Mouse (Mus musculus): ENCODE results near the gene Spata31d1a.

The Spata31d1a gene

DNA sequence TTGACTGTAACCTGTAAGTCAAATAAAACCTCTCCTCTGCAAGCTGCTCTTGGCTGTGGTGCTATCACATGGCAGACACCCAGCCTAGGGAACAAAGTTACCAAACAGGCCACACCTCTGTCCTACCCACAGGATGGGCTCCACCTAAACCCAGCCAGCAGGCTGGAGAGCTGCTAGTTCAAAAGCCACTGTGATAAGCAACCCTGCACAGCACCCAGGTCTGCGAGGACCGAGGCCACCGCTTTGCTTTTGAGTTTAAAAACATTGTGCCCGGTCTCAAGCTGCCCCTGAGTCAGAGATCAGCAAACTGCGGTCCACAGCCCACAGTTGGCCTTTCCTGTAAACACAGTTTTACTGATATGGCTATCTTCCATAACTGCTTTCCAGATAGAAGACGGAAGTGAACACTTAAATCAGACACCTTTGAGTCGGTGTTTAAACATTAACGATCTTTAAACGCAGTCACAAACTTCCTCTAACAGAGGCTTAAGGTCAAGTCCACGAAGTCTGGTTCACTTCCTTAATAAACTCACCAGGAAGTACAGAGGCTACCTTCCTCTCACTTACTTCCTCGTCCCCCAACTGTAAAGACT lies 41.5 kb downstream of the Spata31d1a start:
- no peak for DNase-seq (ENCODE audit: low spot score in 2 of 2)

DNA sequence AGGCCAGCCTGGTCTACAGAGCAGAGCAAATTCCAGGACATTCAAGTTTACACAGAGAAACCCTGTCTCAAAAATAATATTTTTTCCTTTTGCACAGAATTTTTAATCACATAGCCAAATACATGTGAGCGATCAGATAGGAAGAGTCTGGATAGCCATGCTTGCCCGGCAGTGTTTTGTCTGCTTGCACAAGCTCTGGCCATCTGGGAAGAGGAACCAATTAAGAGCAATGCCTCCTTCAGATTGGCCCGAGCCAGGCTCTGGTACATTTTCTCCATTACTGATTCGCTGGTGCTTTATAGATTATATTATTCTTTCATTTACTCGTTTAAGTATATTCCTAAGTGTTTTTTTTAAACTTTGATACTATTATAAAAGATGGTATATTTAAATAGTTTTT lies 42.4 kb downstream of the Spata31d1a start:
- DNase-seq (ENCODE audit: low spot score in 2 of 2), result no peak

DNA sequence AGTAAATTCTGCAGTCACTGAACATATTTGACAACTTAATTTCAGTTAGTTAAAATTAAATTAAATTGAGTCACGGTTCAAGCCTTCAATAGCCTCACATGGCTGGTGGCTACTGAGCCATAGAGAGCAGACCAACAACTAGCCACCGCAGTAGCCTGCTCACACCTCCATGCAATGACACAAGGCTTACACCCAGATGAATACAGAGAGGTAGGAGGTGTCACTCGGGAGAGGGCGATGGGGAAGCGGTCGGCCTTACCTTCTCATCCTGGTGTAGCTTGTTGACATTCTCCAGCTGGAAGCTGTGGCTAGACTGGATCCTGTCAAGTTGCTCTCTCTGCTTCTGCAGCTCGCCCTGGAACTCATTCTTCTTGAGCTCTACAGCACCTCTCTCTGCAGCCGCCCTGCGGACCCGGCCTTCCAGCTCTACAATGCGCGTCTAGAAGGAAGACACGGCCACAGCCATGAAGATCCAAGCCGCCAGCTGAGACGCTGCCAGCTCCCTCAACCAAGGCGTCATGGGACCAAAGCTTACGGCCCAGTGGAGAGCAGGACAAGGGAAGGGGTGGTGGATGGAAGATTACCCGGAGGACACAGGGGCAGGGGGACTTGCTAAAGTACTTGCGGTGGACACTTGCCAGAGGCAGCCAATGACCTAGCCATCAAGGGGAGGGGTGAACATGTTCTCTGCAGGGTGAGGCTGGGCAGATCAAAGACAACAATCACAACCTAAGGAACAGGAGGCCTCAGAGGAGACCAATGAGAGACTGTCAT lies 46.0 kb downstream of the Spata31d1a start:
- DNase-seq (ENCODE audit: low spot score in 2 of 2), result no peak

DNA sequence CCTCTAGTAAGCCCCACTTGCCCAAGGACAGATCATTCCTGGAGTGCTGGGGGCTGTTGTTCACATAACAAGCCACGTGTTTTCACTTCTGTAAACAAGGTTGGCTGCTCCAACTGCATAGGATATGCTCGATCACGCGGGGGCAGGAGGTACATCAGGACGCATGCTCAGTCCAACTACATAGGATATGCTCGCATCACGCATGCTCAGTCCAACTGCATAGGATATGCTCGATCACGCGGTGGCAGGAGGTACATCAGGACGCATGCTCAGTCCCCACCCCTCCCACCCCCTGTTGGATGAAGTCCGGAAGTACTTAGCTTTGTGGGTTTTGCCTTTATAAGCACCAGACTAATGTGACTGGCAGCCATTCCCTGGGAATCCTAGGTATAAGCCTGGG lies 48.2 kb downstream of the Spata31d1a start:
- DNase-seq (ENCODE audit: low spot score in 2 of 2), result no peak

DNA sequence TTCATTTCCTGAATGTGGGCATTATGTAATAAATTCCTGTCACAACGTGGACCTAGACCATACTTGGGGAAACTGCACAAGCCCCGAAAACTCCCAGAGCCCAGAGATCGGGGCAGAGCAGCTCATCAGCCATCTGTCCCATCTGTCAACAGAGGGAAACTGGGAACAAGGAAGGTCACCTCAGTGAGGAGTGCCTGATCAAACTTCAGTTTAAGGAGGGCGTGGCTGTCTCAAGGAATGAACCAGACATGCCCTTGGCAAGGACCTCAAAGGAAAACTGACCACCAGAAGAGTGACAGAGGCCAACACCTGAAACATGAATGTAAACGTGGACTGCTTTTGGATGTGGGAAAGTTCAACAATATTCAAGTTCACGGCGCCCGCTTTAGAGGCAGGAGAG lies 48.7 kb downstream of the Spata31d1a start:
- DNase-seq (ENCODE audit: low spot score in 2 of 2), result no peak

DNA sequence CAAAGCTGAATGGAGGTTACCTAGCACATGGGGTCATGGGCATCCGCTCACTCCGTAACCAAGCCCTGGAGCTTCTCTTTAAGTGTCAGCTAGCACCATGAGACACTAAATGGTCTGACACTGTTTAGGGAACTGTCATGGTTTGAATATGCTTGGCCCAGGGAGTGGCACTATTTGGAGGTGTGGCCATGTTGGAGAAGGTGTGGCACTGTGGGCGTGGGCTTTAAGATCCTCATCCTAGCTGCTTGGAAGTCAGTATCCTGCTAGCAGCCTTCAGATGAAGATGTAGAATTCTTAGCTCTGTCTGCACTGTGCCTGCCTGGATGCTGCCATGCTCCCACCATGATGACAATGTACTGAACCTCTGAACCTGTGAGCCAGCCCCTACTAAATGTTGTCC lies 49.8 kb downstream of the Spata31d1a start:
- DNase-seq (ENCODE audit: low spot score in 2 of 2), result no peak

DNA sequence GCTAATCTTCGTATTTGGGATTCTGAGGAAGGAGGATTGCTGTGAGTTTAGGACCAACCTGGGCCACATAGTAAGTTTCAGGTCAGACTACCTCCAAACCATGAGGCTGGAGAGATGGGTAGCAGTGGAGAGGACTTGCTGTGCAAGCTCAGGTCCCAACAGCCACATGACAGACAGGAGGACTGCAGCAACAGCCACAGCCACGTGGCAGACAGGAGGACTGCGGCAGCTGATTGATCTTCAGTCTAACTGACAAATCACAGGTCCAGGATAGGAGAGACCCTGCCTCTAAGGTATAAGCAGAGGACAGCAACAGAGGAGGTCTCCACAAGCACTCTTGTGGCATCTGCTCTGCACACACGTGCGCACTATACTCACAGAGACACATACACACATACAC lies 52.3 kb downstream of the Spata31d1a start:
- no peak for DNase-seq (ENCODE audit: low spot score in 2 of 2)

DNA sequence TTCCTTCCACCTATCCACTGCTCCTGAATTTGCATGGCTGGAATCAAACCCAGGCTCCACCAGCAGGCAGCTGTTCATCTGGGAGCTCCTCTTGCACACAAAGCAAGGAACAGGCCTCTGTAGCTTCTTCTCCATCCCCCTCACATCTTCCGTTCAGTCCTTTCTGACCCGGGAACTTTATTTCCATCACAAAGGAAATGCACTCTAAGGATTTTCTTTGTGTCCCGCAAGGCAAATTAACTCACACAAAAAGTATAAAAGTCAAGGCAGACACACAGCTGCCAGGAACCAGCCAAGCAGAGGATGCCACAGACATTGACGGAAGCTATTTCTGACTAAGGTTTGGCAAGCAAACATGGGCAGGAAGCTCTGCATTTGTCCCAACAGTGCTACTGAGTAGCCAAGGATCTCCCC lies 53.1 kb downstream of the Spata31d1a start:
- DNase-seq (ENCODE audit: low spot score in 2 of 2), result no peak

DNA sequence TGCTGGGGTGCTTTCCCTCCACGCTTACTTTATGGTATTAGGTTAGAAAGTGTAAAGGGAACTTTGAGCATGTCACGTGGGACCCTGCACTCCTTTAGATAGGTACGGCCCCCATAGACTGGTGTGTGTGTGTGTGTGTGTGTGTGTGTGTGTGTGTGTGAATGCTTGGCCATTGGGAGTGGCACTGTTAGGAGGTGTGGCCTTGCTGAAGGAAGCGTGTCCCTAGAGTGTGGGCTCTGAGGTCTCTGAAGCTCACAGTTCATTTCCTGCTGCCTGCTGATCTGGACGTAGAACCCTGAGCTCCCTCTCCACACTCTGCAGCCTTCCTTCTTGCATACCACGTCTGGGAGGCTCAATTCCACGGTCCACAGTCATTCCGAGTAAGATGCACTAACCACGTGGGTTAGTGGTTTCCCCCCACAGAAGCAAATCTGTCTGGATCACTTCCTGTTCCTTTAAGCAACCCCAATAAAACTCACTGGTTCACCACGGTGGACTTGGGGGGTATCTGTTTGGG lies 53.8 kb downstream of the Spata31d1a start:
- DNase-seq (ENCODE audit: low spot score in 2 of 2), result peak; percentile 39

DNA sequence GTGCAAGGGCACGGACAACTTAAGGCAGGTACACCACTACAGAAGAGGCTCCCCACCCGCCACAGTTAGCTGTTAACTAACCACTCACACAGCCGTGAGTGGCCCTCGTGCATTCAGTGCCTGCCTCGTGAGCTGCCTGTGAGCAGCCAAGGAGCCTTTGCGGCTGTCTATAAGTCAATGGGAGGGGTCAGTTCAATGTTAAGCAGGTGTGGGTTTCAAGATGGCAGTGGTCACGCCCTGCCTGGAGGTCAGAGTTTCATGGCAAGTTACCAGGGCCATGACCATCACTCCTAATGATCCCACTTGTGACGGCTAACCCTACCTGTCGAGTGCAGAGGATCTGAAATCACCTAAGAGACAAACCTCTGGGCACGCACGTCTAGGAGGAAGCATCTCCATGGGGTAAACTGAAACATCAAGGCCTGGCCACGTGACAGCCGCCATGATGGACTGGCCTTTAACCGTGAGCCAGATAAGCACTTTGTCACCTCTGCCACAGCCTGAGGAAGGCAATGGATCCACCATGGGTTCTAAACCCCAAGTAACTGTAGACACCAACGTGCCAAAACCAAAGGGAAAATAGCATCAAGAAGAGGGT lies 54.3 kb downstream of the Spata31d1a start:
- no peak for DNase-seq (ENCODE audit: low spot score in 2 of 2)

DNA sequence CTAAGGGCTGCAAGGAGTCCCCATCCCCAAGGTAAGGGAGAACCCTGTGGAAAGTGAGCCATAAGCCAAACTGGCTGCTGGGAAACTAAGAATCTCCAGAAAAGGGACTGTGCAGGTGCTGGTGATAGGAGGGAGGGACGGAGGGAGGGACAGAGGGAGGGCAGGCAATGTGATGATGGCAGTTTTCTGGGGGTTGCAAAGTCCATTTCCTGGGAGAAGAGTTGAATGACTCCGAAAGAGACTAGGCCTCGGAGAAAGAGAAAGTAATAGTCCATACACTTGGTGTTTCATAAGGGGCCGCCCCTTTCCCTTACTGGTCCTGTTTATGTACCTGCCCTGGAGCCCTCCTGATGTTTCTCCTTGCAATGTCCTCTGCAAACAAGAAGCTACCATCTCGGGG lies 55.7 kb downstream of the Spata31d1a start:
- DNase-seq (ENCODE audit: low spot score in 2 of 2), result no peak

DNA sequence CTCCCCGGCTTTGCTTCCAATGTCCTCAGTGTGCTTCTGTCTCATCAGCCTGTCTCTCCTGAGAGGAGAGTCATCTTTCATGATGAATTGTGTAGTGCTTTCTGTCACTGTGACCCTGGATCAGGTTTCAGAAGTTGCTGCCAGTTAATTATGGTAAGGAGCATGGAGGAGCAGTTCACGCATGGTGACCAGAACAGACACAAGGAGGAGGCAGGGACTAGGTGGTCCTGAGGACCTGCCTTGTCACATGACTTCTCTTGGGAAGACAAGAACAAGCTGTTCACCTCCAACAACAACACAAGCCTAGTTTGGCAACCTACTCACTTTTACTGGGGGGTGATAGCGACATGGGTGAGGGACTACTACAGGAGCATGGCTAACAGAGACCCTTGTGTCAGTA lies 57.0 kb downstream of the Spata31d1a start:
- no peak for DNase-seq (ENCODE audit: low spot score in 2 of 2)

DNA sequence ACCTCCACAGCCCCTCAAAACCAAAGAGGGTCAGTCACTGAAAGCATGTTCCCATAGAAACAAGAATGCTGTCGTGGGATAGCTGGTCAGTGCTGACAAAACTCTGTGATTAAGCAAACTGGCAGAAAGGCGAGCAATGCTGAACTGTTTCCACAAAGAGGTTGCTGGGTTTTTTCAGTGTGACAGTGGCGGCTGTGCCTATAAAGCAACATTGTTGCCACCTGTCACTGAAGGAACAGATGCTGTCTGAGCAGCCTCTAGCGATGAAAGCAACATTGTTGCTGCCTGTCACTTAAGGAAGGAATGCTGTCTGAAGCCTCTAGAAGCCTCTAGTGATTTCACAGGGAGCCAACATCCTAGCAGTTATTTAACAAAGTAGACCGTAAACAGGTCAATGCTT lies 57.5 kb downstream of the Spata31d1a start:
- no peak for DNase-seq (ENCODE audit: low spot score in 2 of 2)
